Mouse (Mus musculus) MEL (cell line): Measurements from ENCODE around the gene Stx4a. TPM values are rescaled to one million over a fixed set of nuclear protein-coding genes. Genes with fewer than 3 reads are reported as not detected.

Experiments used
- DNase-seq: peaks from one replicate; pipeline ENCODE4 v3.0.0; 2011; ENCODE audit warnings: low read depth, low spot score
- H3K27ac ChIP-seq: 2 replicates; pipeline ENCODE4 v1.5.1; 2012; ENCODE audit warnings: low read depth, mild to moderate bottlenecking, control low read depth, low read length, moderate library complexity; ENCODE audit not compliant: control insufficient read depth
- H3K27me3 ChIP-seq, 2 experiments: fragments of 150-350 bp in 1 of 2; sonication (generic) in 1 of 2; 2 replicates each; pipeline ENCODE4 v1.6.1; 2012; ENCODE audit warnings: low read length in 2 of 2, mild to moderate bottlenecking in 2 of 2, improper control_type of control experiment in 1 of 2, moderate library complexity in 1 of 2; ENCODE audit not compliant: insufficient read depth in 2 of 2, control insufficient read depth in 1 of 2
- H3K36me3 ChIP-seq, 2 experiments: 2 replicates each; pipeline ENCODE4 v1.6.1; 2012 to 2014; ENCODE audit warnings: low read length in 2 of 2, improper control_type of control experiment in 1 of 2, inconsistent platforms in 1 of 2, mild to moderate bottlenecking in 1 of 2; ENCODE audit not compliant: insufficient read depth in 2 of 2, control insufficient read depth in 1 of 2
- H3K4me1 ChIP-seq, 2 experiments: fragments of 150-350 bp in 1 of 2; sonication (generic) in 1 of 2; 2 replicates each; pipeline ENCODE4 v1.6.1; 2012; ENCODE audit warnings: low read length in 2 of 2, improper control_type of control experiment in 1 of 2, mild to moderate bottlenecking in 1 of 2; ENCODE audit not compliant: insufficient read depth in 2 of 2, control insufficient read depth in 1 of 2
- H3K4me3 ChIP-seq, 2 experiments: fragments of 150-350 bp in 1 of 2; sonication (generic) in 1 of 2; 2 replicates each; pipeline ENCODE4 v1.5.1; 2012; ENCODE audit warnings: low read depth in 2 of 2, low read length in 2 of 2, mild to moderate bottlenecking in 2 of 2, moderate library complexity in 2 of 2, control low read depth in 1 of 2, improper control_type of control experiment in 1 of 2; ENCODE audit not compliant: control insufficient read depth in 1 of 2, insufficient read depth in 1 of 2
- H3K79me2 ChIP-seq: 2 replicates; pipeline ENCODE4 v1.6.1; 2012; ENCODE audit warnings: mild to moderate bottlenecking, low read length, moderate library complexity; ENCODE audit not compliant: control insufficient read depth, poor library complexity, insufficient read depth
- H3K9ac ChIP-seq: 2 replicates; pipeline ENCODE4 v1.6.1; 2012; ENCODE audit warnings: low read depth, mild to moderate bottlenecking, control low read depth, low read length, moderate library complexity; ENCODE audit not compliant: control insufficient read depth, poor library complexity, severe bottlenecking
- H3K9me3 ChIP-seq: fragments of 150-350 bp; sonication (generic); replicated peaks from 2 replicates; pipeline ENCODE4 v1.6.1; 2012; ENCODE audit warnings: mild to moderate bottlenecking, low read length, improper control_type of control experiment, moderate library complexity; ENCODE audit not compliant: insufficient read depth
- BHLHE40 ChIP-seq: IDR thresholded peaks from 2 replicates; pipeline ENCODE4 v1.6.1; 2012; ENCODE audit warnings: low read depth, mild to moderate bottlenecking, inconsistent platforms, low read length, improper control_type of control experiment, borderline replicate concordance
- CHD1 ChIP-seq: IDR thresholded peaks from 2 replicates; pipeline ENCODE4 v1.6.1; 2012; ENCODE audit warnings: low read depth, mild to moderate bottlenecking, inconsistent platforms, low read length, improper control_type of control experiment
- CHD2 ChIP-seq: IDR thresholded peaks from 2 replicates; pipeline ENCODE4 v1.6.1; 2011; ENCODE audit warnings: low read length, improper control_type of control experiment
- CTCF ChIP-seq, 3 experiments: IDR thresholded peaks in 2 of 3; conservative IDR thresholded peaks in 1 of 3; 2 replicates each; pipeline ENCODE4 v1.5.1; 2011 to 2012; ENCODE audit warnings: low read length in 3 of 3, low read depth in 2 of 3, mild to moderate bottlenecking in 2 of 3, improper control_type of control experiment in 1 of 3, inconsistent platforms in 1 of 3, mixed read lengths in 1 of 3, moderate library complexity in 1 of 3; ENCODE audit not compliant: control insufficient read depth in 1 of 3, insufficient read depth in 1 of 3, poor library complexity in 1 of 3, severe bottlenecking in 1 of 3
- E2F4 ChIP-seq: IDR thresholded peaks from 2 replicates; pipeline ENCODE4 v1.6.1; 2011; ENCODE audit warnings: low read depth, low read length, improper control_type of control experiment, borderline replicate concordance
- ELF1 ChIP-seq: IDR thresholded peaks from 2 replicates; pipeline ENCODE4 v1.6.1; 2014; ENCODE audit warnings: low read depth, mild to moderate bottlenecking, inconsistent platforms, low read length, improper control_type of control experiment, moderate library complexity
- EP300 ChIP-seq, 2 experiments: IDR thresholded peaks; 2 replicates each; pipeline ENCODE4 v1.6.1; 2011; ENCODE audit warnings: improper control_type of control experiment in 2 of 2, low read length in 2 of 2, low read depth in 1 of 2, mild to moderate bottlenecking in 1 of 2
- ETS1 ChIP-seq: IDR thresholded peaks from 2 replicates; pipeline ENCODE4 v1.6.1; 2012; ENCODE audit warnings: low read depth, mild to moderate bottlenecking, inconsistent platforms, low read length, improper control_type of control experiment, moderate library complexity
- HCFC1 ChIP-seq: IDR thresholded peaks from 2 replicates; pipeline ENCODE4 v1.6.1; 2012; ENCODE audit warnings: low read depth, mild to moderate bottlenecking, inconsistent platforms, low read length, improper control_type of control experiment, moderate library complexity
- JUND ChIP-seq: IDR thresholded peaks from 2 replicates; pipeline ENCODE4 v1.6.1; 2011; ENCODE audit warnings: low read depth, mild to moderate bottlenecking, improper control_type of control experiment, low read length
- KAT2A ChIP-seq: conservative IDR thresholded peaks from 2 replicates; pipeline ENCODE4 v1.6.1; 2012; ENCODE audit warnings: low read depth, low read length, improper control_type of control experiment, inconsistent platforms
- MAFK ChIP-seq: IDR thresholded peaks from 2 replicates; pipeline ENCODE4 v1.6.1; 2011; ENCODE audit warnings: low read depth, mild to moderate bottlenecking, low read length, improper control_type of control experiment, borderline replicate concordance
- MAX ChIP-seq: IDR thresholded peaks from 2 replicates; pipeline ENCODE4 v1.6.1; 2011; ENCODE audit warnings: low read length, improper control_type of control experiment
- MAZ ChIP-seq: IDR thresholded peaks from 2 replicates; pipeline ENCODE4 v1.6.1; 2012; ENCODE audit warnings: low read depth, mild to moderate bottlenecking, inconsistent platforms, low read length, improper control_type of control experiment
- MEF2A ChIP-seq: IDR thresholded peaks from 2 replicates; pipeline ENCODE4 v1.6.1; 2014; ENCODE audit warnings: low read depth, mild to moderate bottlenecking, inconsistent platforms, low read length, improper control_type of control experiment; ENCODE audit not compliant: poor library complexity, insufficient replicate concordance, severe bottlenecking; ENCODE audit errors: extremely low read depth
- MXI1 ChIP-seq: IDR thresholded peaks from 2 replicates; pipeline ENCODE4 v1.6.1; 2011; ENCODE audit warnings: mild to moderate bottlenecking, low read depth, low read length, improper control_type of control experiment
- MYB ChIP-seq: IDR thresholded peaks from 2 replicates; pipeline ENCODE4 v1.6.1; 2011; ENCODE audit warnings: mild to moderate bottlenecking, low read depth, low read length, improper control_type of control experiment
- MYC ChIP-seq: IDR thresholded peaks from 2 replicates; pipeline ENCODE4 v1.6.1; 2011; ENCODE audit warnings: low read depth, mild to moderate bottlenecking, low read length, improper control_type of control experiment, moderate library complexity
- NELFE ChIP-seq: IDR thresholded peaks from 2 replicates; pipeline ENCODE4 v1.6.1; 2011; ENCODE audit warnings: low read depth, low read length, improper control_type of control experiment
- NRF1 ChIP-seq: IDR thresholded peaks from 2 replicates; pipeline ENCODE4 v1.6.1; 2014; ENCODE audit warnings: low read depth, mild to moderate bottlenecking, inconsistent platforms, low read length, improper control_type of control experiment, moderate library complexity; ENCODE audit not compliant: poor library complexity, insufficient read depth, severe bottlenecking
- POLR2A ChIP-seq, 2 experiments: IDR thresholded peaks; 2 replicates each; pipeline ENCODE4 v1.6.1; 2011 to 2012; ENCODE audit warnings: low read length in 2 of 2, mild to moderate bottlenecking in 2 of 2, control low read depth in 1 of 2, improper control_type of control experiment in 1 of 2, low read depth in 1 of 2, moderate library complexity in 1 of 2; ENCODE audit not compliant: control insufficient read depth in 1 of 2, insufficient read depth in 1 of 2, poor library complexity in 1 of 2
- POLR2AphosphoS2 ChIP-seq: IDR thresholded peaks from 2 replicates; pipeline ENCODE4 v1.6.1; 2011; ENCODE audit warnings: low read length, improper control_type of control experiment
- POLR2AphosphoS5 ChIP-seq: IDR thresholded peaks from 2 replicates; pipeline ENCODE4 v1.6.1; 2012; ENCODE audit warnings: low read depth, borderline replicate concordance, mild to moderate bottlenecking, inconsistent platforms, low read length, moderate library complexity, mixed read lengths
- RCOR1 ChIP-seq: IDR thresholded peaks from 2 replicates; pipeline ENCODE4 v1.6.1; 2012; ENCODE audit warnings: low read depth, mild to moderate bottlenecking, inconsistent platforms, low read length, improper control_type of control experiment
- SIN3A ChIP-seq: IDR thresholded peaks from 2 replicates; pipeline ENCODE4 v1.6.1; 2012; ENCODE audit warnings: low read length, improper control_type of control experiment, inconsistent platforms
- SMC3 ChIP-seq: IDR thresholded peaks from 2 replicates; pipeline ENCODE4 v1.6.1; 2011; ENCODE audit warnings: low read depth, low read length, improper control_type of control experiment
- TAL1 ChIP-seq: IDR thresholded peaks from 2 replicates; pipeline ENCODE4 v1.6.1; 2012; ENCODE audit warnings: mild to moderate bottlenecking, inconsistent platforms, low read length, moderate library complexity, mixed read lengths
- TBP ChIP-seq: IDR thresholded peaks from 2 replicates; pipeline ENCODE4 v1.8.0; 2011; ENCODE audit warnings: low read depth, low read length, improper control_type of control experiment
- TCF12 ChIP-seq: IDR thresholded peaks from 2 replicates; pipeline ENCODE4 v1.6.1; 2014; ENCODE audit warnings: low read depth, mild to moderate bottlenecking, inconsistent platforms, low read length, improper control_type of control experiment, moderate library complexity
- UBTF ChIP-seq: IDR thresholded peaks from 2 replicates; pipeline ENCODE4 v1.6.1; 2012; ENCODE audit warnings: low read depth, mild to moderate bottlenecking, inconsistent platforms, low read length, improper control_type of control experiment, moderate library complexity, borderline replicate concordance; ENCODE audit not compliant: insufficient read depth
- USF1 ChIP-seq: IDR thresholded peaks from 2 replicates; pipeline ENCODE4 v1.6.1; 2014; ENCODE audit warnings: low read depth, mild to moderate bottlenecking, inconsistent platforms, low read length, improper control_type of control experiment, moderate library complexity
- USF2 ChIP-seq, 2 experiments: IDR thresholded peaks; 2 replicates each; pipeline ENCODE4 v1.6.1; 2011 to 2012; ENCODE audit warnings: improper control_type of control experiment in 2 of 2, low read length in 2 of 2, borderline replicate concordance in 1 of 2, inconsistent platforms in 1 of 2, low read depth in 1 of 2, mild to moderate bottlenecking in 1 of 2; ENCODE audit not compliant: insufficient read depth in 1 of 2
- ZC3H11A ChIP-seq: IDR thresholded peaks from 2 replicates; pipeline ENCODE4 v1.6.1; 2012; ENCODE audit warnings: low read depth, mild to moderate bottlenecking, inconsistent platforms, low read length, improper control_type of control experiment
- ZKSCAN1 ChIP-seq: IDR thresholded peaks from 2 replicates; pipeline ENCODE4 v1.6.1; 2012; ENCODE audit warnings: low read depth, mild to moderate bottlenecking, inconsistent platforms, low read length, improper control_type of control experiment, moderate library complexity
- ZMIZ1 ChIP-seq: IDR thresholded peaks from 2 replicates; pipeline ENCODE4 v1.6.1; 2012; ENCODE audit warnings: low read depth, mild to moderate bottlenecking, inconsistent platforms, low read length, improper control_type of control experiment, moderate library complexity
- polyA plus RNA-seq, 2 experiments: library from polyadenylated mRNA; stranded (reverse) in 1 of 2; unstranded in 1 of 2; fragments of >175 nt in 1 of 2; fragments of >200 nt in 1 of 2; gene quantifications; 2 replicates each; pipeline versions ENCODE4 v1.2.1 to v1.2.4; 2012; ENCODE audit warnings: low replicate concordance in 2 of 2, low read depth in 1 of 2; ENCODE audit not compliant: insufficient read length in 2 of 2, insufficient read depth in 1 of 2, missing spikeins in 1 of 2
- total RNA-seq: library from RNA; depleted of rRNA; stranded (reverse); fragments of 300-350 nt; gene quantifications from 2 replicates; pipeline ENCODE4 v1.2.3, GENCODE M21; 2012

The Stx4a gene
- total and polyA plus RNA-seq, 3 experiments: 47.8 to 121 TPM; not detected in 1

GRCm38 (mm10) chr7:127875627-127876001, 51.5 kb downstream of the Stx4a start (continued):
- no peak for TF ChIP-seq ZC3H11A
- no peak for TF ChIP-seq CHD2
- TF ChIP-seq, all 39 proteins: peak for 14

GRCm38 (mm10) chr7:127876041-127876466, 52.0 kb downstream of the Stx4a start, which contains the start of gene Zfp646:
Zfp646 (plus strand) TSS chr7:127876221.
- peaks cover 0 to 16% of the 10 kb centered on the region in 2 experiments; a peak in 3 of 4 replicates for H3K4me1 ChIP-seq
- H3K27ac ChIP-seq: peak within 1 kb of the TSS; percentile 85
- peak; percentile 94 for DNase-seq
- H3K4me3 ChIP-seq: peak within 1 kb of the TSS; percentile 81 to 86
- peaks cover 61% of the 10 kb centered on the region for H3K79me2 ChIP-seq
- peaks cover 0 to 18% of the 10 kb centered on the region in 2 experiments for H3K36me3 ChIP-seq
- no peaks in the 10 kb centered on the region for H3K27me3 ChIP-seq
- peak within 1 kb of the TSS; percentile 90 for H3K9ac ChIP-seq
- H3K9me3 ChIP-seq: no peaks in the 10 kb centered on the region
- TF ChIP-seq MAZ (no peak; the same call in 1 of the 2 replicates), CTCF (IDR thresholded peaks at IDR 0.05 in 2 of 3, conservative IDR thresholded peaks at IDR 0.05 in 1 of 3; ENCODE audit: control insufficient read depth in 1 of 3, insufficient read depth in 1 of 3, low read depth in 2 of 3, low read length in 3 of 3, poor library complexity in 1 of 3, severe bottlenecking in 1 of 3) (no peak), MAX (0 out of 2 replicates have a peak, but pooled peaks have one; percentile 12), MXI1 (peak; percentile 23; the same call in 1 of the 2 replicates), NRF1 (no peak), BHLHE40 (no peak), MYC (no peak), POLR2AphosphoS2 (no peak), TBP (no peak), POLR2AphosphoS5 (no peak), SMC3 (no peak), JUND (no peak), UBTF (no peak), TAL1 (no peak), ELF1 (peak; percentile 85), HCFC1 (no peak; the same call in 1 of the 2 replicates), MEF2A (no peak), TCF12 (peak; percentile 49), CHD1 (no peak), ZC3H11A (no peak), E2F4 (no peak), CHD2 (no peak), MAFK (no peak), RCOR1 (no peak), NELFE (peak; percentile 59), SIN3A (peak; percentile 72; the same call in 1 of the 2 replicates), ZMIZ1 (no peak; the same call in 1 of the 2 replicates), EP300 (IDR thresholded peaks at IDR 0.05; ENCODE audit: low read depth in 1 of 2, low read length in 2 of 2) (no peak), MYB (no peak), POLR2A (IDR thresholded peaks at IDR 0.05; ENCODE audit: control insufficient read depth in 1 of 2, insufficient read depth in 1 of 2, low read depth in 1 of 2, low read length in 2 of 2, poor library complexity in 1 of 2) (peak; percentile 36 to 69; a peak in 3 of 4 replicates), USF1 (no peak), ZKSCAN1 (no peak), USF2 (IDR thresholded peaks at IDR 0.05; ENCODE audit: borderline replicate concordance in 1 of 2, insufficient read depth in 1 of 2, low read depth in 1 of 2, low read length in 2 of 2) (no peak), KAT2A (peak; percentile 46; the same call in 1 of the 2 replicates), ETS1 (no peak)
